Mouse (Mus musculus) erythroblast, embryonic 14.5 days (primary cell): Measurements from ENCODE around the gene Tnni1.

Experiments
- GATA1 ChIP-seq: IDR thresholded peaks from 2 replicates; pipeline ENCODE4 v1.6.1; 2012; ENCODE audit warnings: low read length, inconsistent platforms, mixed read lengths
- TAL1 ChIP-seq: IDR thresholded peaks from 3 replicates; pipeline ENCODE4 v1.6.1; 2012; ENCODE audit warnings: low read length, inconsistent platforms, mixed read lengths

DNA sequence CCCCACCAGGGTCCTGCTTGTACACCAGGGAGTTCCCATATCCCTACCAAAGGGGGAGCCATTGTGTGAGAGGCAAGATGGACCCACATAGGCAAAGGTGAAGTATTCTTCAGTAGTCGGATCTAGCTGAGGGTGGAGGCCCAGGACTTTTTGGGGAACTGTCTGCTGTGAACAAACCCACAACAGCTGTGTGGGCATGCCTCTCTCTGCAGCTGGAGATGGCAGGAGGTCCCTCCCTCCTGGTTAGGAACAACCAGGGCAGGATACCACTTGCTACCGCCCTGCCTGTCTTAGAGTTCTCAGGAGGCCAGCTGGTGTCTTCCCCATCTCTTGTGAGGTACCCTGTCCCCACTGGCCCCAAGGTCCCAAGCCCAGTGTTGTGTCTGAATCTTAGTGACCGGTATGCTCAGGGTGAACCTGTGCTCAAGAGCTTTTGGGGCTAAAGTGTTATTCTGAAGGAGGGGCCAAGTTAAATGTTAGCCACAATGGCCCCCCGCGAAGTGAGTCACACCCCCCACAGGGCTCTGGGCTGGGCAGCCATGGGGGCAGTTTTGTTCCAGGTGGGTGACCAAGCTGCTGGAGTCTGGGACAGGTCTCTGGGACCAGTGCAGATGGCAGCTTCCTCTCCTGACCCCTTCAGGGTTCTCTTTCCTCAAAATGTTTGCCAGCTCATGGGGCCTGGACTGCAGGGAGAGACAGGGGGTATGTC is 34.6 kb downstream of the Tnni1 start:
- no peak for TF ChIP-seq GATA1
- no peak for TF ChIP-seq TAL1
